Mouse (Mus musculus): ENCODE data around the gene Pard6b.

Gene Pard6b

DNA sequence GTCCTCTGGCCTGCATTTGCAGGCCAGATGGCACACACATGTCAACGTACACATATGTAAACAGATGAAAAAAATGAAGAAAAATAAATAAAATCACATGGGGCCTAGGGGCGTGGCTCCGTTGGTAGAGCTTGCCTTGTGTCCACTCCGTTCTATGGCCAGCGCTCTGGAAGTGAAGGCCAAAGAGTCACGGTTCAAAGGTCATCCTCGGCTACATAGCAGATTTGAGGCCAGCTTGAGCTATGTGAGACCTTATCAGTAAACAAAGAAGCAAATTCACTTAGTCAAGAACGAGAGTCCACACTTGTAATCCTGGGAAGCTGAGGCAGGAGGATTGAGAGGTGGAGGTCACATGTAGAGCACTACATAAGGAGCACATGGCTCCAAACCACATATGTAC, 24.5 kb downstream of the Pard6b start:
- TF ChIP-seq GATA4 (IDR thresholded peaks at IDR 0.05; ENCODE audit: insufficient replicate concordance, low read length) = peak; percentile 66; the same call in 1 of the 2 replicates

- TF ChIP-seq GATA4 (IDR thresholded peaks at IDR 0.05; ENCODE audit: insufficient replicate concordance, low read length) = no peak
Measured at GRCm38 (mm10) chr2:168106701-168107178, 25.9 kb downstream of the Pard6b start.

- TF ChIP-seq GATA4 (IDR thresholded peaks at IDR 0.05; ENCODE audit: insufficient replicate concordance, low read length) = no peak
Measured at GRCm38 (mm10) chr2:168107356-168107755, 26.6 kb downstream of the Pard6b start.

DNA sequence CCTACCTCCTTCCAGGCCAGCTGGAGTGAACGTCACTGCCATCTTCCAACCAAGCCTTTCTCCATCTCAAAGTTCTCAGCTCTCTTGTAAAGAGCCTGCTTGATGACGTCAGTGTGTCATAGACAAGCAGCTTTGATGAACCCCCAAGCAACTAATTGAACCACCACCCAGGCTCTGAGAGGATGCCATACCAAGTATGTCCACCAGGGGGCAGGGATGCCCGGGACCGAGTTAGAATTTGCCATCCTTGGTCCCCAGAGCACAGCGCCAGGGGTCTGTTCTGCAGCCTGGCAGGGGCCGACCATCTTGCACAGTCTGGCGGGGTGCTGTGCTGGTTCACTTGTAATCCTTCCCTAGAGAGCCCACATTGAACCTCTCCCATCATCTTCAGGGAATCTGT, 31.1 kb downstream of the Pard6b start:
- no peak for TF ChIP-seq GATA4 (IDR thresholded peaks at IDR 0.05; ENCODE audit: insufficient replicate concordance, low read length)

- no peak for TF ChIP-seq GATA4 (IDR thresholded peaks at IDR 0.05; ENCODE audit: insufficient replicate concordance, low read length)
Measured at GRCm38 (mm10) chr2:168113263-168113662, 32.5 kb downstream of the Pard6b start.

GRCm38 (mm10) chr2:168113692-168114091, 32.9 kb downstream of the Pard6b start:
- no peak for TF ChIP-seq GATA4 (IDR thresholded peaks at IDR 0.05; ENCODE audit: insufficient replicate concordance, low read length)

- TF ChIP-seq GATA4 (IDR thresholded peaks at IDR 0.05; ENCODE audit: insufficient replicate concordance, low read length) = no peak
Measured at GRCm38 (mm10) chr2:168114699-168115350, 34.0 kb downstream of the Pard6b start.

DNA sequence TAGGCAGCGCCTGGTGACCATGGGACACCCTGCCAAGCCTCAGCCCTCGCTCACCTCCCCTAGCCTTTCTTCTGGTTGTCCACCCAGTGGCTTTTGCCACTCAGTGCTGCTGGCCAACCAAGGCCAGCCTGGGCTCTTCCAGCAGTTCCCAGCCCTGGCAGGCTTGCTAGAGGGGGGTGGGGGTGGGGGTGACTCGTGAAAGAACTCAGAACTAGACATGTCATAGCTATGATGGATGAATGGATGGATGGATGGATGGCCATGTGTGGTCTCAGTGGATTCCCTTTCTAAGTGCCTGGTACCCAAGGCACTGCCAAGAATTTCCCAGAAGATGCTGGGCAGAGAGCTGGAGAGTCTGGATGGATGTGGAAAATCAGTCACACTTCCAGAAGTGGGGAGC, 35.0 kb downstream of the Pard6b start:
- TF ChIP-seq GATA4 (IDR thresholded peaks at IDR 0.05; ENCODE audit: insufficient replicate concordance, low read length) = no peak

DNA sequence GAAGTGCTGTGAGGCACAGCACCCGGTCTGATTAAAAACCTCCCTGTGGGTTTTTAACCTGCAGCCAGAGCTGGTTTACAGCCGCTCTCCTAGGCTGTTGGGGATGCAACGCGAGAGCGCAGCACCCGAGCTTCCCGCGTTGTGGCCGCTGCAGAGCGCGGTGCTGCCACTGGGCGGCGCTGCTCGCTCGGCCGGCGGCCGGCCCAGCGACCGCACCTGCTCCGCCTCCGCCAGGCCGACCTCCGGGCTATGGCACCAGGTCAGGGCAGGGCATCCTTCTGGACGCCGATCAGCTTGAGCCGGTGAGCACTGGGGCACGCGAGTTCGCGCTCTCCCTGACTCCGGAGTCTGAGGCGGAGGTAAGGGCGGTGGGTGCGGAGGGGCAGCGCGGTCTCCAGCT, 36.3 kb downstream of the Pard6b start:
- no peak for TF ChIP-seq GATA4 (IDR thresholded peaks at IDR 0.05; ENCODE audit: insufficient replicate concordance, low read length)

GRCm38 (mm10) chr2:168117553-168117952, 36.7 kb downstream of the Pard6b start:
- no peak for TF ChIP-seq GATA4 (IDR thresholded peaks at IDR 0.05; ENCODE audit: insufficient replicate concordance, low read length)

GRCm38 (mm10) chr2:168117967-168118366, 37.2 kb downstream of the Pard6b start:
- no peak for TF ChIP-seq GATA4 (IDR thresholded peaks at IDR 0.05; ENCODE audit: insufficient replicate concordance, low read length)

DNA sequence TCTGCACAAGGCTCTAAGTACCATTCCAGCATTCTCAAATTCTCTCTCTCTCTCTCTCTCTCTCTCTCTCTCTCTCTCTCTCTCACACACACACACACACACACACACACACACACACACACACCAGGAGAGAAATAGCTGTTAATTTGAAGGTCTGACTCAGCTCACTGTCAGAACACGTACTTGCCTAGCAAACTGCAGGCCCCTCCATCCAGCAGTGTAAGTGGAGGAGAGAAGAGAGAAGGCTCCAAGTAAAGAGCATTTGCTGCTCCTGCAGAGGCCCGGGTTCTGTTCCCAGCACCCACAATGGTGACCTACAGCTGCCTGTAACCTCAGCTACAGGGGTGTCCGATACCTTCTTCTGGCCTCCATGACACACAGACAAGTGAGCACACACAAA, 37.7 kb downstream of the Pard6b start:
- no peak for TF ChIP-seq GATA4 (IDR thresholded peaks at IDR 0.05; ENCODE audit: insufficient replicate concordance, low read length)

- no peak for TF ChIP-seq GATA4 (IDR thresholded peaks at IDR 0.05; ENCODE audit: insufficient replicate concordance, low read length)
Measured at GRCm38 (mm10) chr2:168119123-168119522, 38.3 kb downstream of the Pard6b start.

GRCm38 (mm10) chr2:168120906-168121305, 40.1 kb downstream of the Pard6b start:
- TF ChIP-seq GATA4 (IDR thresholded peaks at IDR 0.05; ENCODE audit: insufficient replicate concordance, low read length) = no peak

DNA sequence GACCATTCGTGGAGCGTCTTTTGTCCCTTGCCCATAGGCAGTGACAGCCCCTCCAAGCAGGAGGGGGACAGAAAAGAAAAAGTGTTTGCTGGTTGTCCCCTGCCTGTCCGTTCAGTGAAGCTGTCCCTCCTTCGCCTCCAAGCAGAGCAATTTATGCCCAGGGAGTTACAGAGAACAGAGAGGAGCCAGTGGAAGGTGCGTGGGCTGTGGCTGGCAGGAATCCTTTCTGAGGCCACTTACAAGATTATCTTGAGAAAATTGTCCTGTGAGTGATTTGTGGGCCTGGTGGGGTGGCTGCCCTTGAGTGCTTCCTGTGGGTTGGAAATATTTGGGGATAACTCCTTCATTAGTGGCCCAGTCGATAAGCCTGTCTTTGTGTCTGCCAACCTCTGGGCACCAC, 42.8 kb downstream of the Pard6b start:
- TF ChIP-seq GATA4 (IDR thresholded peaks at IDR 0.05; ENCODE audit: insufficient replicate concordance, low read length) = no peak

- TF ChIP-seq GATA4 (IDR thresholded peaks at IDR 0.05; ENCODE audit: insufficient replicate concordance, low read length) = no peak
Measured at GRCm38 (mm10) chr2:168125288-168126089, 44.7 kb downstream of the Pard6b start.

Data from liver, adult (tissue).